Mouse (Mus musculus) erythroblast, embryonic 14.5 days (primary cell): ENCODE measurements around the gene Sik3.

Experiments used
- GATA1 ChIP-seq: IDR thresholded peaks from 2 replicates; pipeline ENCODE4 v1.6.1; 2012; ENCODE audit warnings: low read length, inconsistent platforms, mixed read lengths
- TAL1 ChIP-seq: IDR thresholded peaks from 3 replicates; pipeline ENCODE4 v1.6.1; 2012; ENCODE audit warnings: low read length, inconsistent platforms, mixed read lengths

- TF ChIP-seq GATA1 (no peak), TAL1 (no peak)
Measured at GRCm38 (mm10) chr9:46272070-46272469, 259.4 kb downstream of the Sik3 start.
